Mouse (Mus musculus) embryonic facial prominence, embryonic 15.5 days (tissue): ENCODE measurements around the gene 1700003E16Rik. TPM values are rescaled to one million over a fixed set of nuclear protein-coding genes. Genes with fewer than 3 reads are reported as not detected.
"Not testable (repeated sequence)": the region's sequence is repeated elsewhere in the genome, so short reads cannot be mapped to it uniquely, and the experiment has no call there.

Experiments used
- ATAC-seq: fragments of 200-750 bp; cut with Nextera tagmentation; 2 replicates; pipeline ENCODE4 v1.8.0; 2017; ENCODE audit warnings: low read depth, moderate TSS enrichment; ENCODE audit not compliant: insufficient number of reproducible peaks, low FRiP score, low TSS enrichment
- H3K27ac ChIP-seq: fragments of 300-500 bp; sonication (generic); replicated peaks from 2 replicates; pipeline ENCODE4 v1.5.1; 2015; ENCODE audit warnings: mild to moderate bottlenecking, inconsistent platforms
- H3K27me3 ChIP-seq: fragments of 300-500 bp; sonication (generic); 2 replicates; pipeline ENCODE4 v1.6.1; 2015; ENCODE audit warnings: inconsistent platforms
- H3K36me3 ChIP-seq: fragments of 300-500 bp; sonication (generic); 2 replicates; pipeline ENCODE4 v1.6.1; 2015; ENCODE audit warnings: mild to moderate bottlenecking, inconsistent platforms
- H3K4me1 ChIP-seq: fragments of 300-500 bp; sonication (generic); 2 replicates; pipeline ENCODE4 v1.6.1; 2015; ENCODE audit warnings: inconsistent platforms
- H3K4me2 ChIP-seq: fragments of 300-500 bp; sonication (generic); replicated peaks from 2 replicates; pipeline ENCODE4 v1.6.1; 2015; ENCODE audit warnings: mild to moderate bottlenecking, inconsistent platforms
- H3K4me3 ChIP-seq: fragments of 300-500 bp; sonication (generic); replicated peaks from 2 replicates; pipeline ENCODE4 v1.5.1; 2015; ENCODE audit warnings: mild to moderate bottlenecking, inconsistent platforms
- H3K9ac ChIP-seq: fragments of 300-500 bp; sonication (generic); 2 replicates; pipeline ENCODE4 v1.6.1; 2015; ENCODE audit warnings: inconsistent platforms
- H3K9me3 ChIP-seq: fragments of 300-500 bp; sonication (generic); replicated peaks from 2 replicates; pipeline ENCODE4 v1.6.1; 2016; ENCODE audit warnings: inconsistent platforms
- WGBS: fragments of 180-500 bp; shearing (Covaris S2); methylation state at CpG from one replicate; pipeline ENCODE4 v1.1.7; 2015; 5-methylcytosine and 5-hydroxymethylcytosine counted together
- polyA plus RNA-seq: library from polyadenylated mRNA; unstranded; fragments of >200 nt; fragmentation: Nextera tagmentation; extraction: Ambion mirVana; gene quantifications from 2 replicates; pipeline ENCODE4 v1.2.1, GENCODE M21; 2015

Gene 1700003E16Rik
- polyA plus RNA-seq, 1 experiment from 2014 or later, result 17.2 TPM

DNA sequence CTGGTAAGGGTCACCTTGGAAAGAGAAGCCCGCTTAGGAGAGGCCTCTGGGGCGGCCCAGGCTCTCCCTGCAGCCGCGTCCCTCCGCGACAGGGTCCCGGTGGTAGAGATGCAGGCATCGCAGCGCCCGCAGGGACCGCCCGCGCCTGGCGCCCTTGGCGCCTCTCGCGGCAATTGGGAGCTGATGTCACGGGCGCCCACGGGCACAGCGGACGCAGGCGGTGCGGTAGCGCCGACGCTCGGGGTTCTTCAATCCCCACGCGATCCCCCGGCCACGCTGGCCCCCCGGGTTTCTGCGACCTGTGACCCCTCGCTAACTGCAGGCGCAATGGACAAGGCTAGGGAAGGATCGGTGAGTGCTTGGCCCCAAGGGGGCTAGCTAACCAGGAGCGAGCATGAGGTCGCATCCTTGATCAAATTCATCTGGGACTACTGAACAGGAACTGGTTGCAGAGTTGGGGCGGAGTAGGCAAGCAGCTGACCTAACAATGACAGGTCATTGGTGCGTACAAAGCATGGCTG is 13.9 kb upstream of the 1700003E16Rik start:
- WGBS, result 9% methylated on average over 41 of the region's 41 CpGs
- peak overlapping the region; percentile 60 for H3K27ac ChIP-seq
- peak overlapping the region; percentile 25 for H3K4me3 ChIP-seq
- peak overlapping the region; percentile 2 for H3K9ac ChIP-seq
- peaks cover 49% of the 10 kb centered on the region for H3K4me1 ChIP-seq
- no peak for ATAC-seq
- H3K27me3 ChIP-seq, result no peaks in the 10 kb centered on the region
- peak overlapping the region; percentile 46 for H3K4me2 ChIP-seq
- H3K9me3 ChIP-seq, result no peaks in the 10 kb centered on the region
- peaks cover 6% of the 10 kb centered on the region for H3K36me3 ChIP-seq

DNA sequence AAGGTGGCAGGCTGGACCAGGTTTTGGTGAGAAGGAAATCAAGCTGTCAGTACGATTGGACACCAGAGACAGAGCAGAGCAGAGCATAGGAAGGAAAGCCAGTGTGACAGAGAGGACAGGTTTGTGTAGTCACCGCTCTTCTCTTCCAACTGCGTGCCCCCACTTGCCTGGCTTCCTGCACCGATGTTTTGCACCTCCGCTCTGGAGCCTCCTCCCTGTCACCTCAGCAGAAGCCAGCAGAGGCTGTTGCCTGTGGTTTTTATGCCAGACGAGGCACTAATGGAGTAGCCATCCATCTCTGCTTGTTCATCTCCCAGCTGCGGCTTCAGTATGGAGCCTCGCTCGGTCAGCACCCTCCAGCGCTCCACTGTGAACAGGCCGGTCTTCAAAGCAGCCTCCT is 13.3 kb upstream of the 1700003E16Rik start:
- Histone ChIP-seq H3K4me1 (peaks cover 47% of the 10 kb centered on the region), H3K9me3 (no peaks in the 10 kb centered on the region), H3K4me2 (peak overlapping the region; percentile 46; the same call in 1 of the 2 replicates), H3K27me3 (no peaks in the 10 kb centered on the region), H3K36me3 (peaks cover 12% of the 10 kb centered on the region), H3K4me3 (no peak overlapping the region), H3K9ac (no peak overlapping the region), H3K27ac (peak overlapping the region; percentile 60)
- 53% methylated on average over 11 of the region's 11 CpGs for WGBS
- 0 out of 2 replicates have a peak, but pooled peaks have one; percentile 5 for ATAC-seq

DNA sequence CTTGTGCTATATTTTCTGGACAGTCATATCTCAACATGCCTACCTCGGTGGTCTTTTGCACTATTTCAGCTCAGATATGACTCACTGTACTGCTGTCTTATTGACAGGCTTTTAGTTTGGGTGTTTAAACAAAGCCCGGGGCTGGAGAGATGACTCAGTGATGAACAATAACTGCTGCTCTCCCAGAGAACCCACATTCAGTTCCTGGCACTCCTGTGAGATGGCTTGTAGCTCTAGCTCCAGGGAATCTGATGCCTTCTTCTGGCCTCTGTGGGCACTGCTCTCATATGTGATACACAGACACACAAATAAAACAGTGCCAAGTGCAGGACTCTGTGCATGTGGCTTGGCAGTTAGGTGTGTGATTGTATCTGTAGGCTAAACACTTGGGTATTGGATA is 11.0 kb upstream of the 1700003E16Rik start:
- no peak overlapping the region for H3K4me3 ChIP-seq
- H3K27me3 ChIP-seq, result no peaks in the 10 kb centered on the region
- ATAC-seq, result no peak
- peaks cover 35% of the 10 kb centered on the region for H3K36me3 ChIP-seq
- H3K27ac ChIP-seq, result no peak overlapping the region
- H3K9me3 ChIP-seq, result no peaks in the 10 kb centered on the region
- 48% methylated on average over 2 of the region's 2 CpGs for WGBS
- no peak overlapping the region for H3K9ac ChIP-seq
- H3K4me2 ChIP-seq, result no peak overlapping the region
- peaks cover 24% of the 10 kb centered on the region for H3K4me1 ChIP-seq

DNA sequence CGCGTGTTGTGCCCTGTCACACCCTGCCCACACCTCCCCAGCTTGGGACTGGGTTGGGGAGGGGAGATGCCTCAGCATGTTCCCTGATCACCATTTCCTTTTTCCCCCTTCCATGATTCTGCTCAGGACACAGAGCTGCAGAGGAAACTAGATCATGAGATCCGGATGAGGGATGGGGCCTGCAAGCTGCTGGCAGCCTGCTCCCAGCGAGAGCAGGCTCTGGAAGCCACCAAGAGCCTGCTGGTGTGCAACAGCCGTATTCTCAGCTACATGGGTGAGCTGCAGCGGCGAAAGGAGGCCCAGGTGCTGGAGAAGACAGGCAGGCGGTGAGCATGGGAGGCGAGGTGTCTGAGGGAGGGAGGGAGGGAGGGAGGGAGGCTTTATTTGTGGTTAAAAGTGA is 10.4 kb upstream of the 1700003E16Rik start:
- H3K4me1 ChIP-seq, result peaks cover 23% of the 10 kb centered on the region
- peaks cover 41% of the 10 kb centered on the region for H3K36me3 ChIP-seq
- H3K4me3 ChIP-seq, result no peak overlapping the region
- no peaks in the 10 kb centered on the region for H3K9me3 ChIP-seq
- H3K27ac ChIP-seq, result no peak overlapping the region; the same call in 1 of the 2 replicates
- no peaks in the 10 kb centered on the region for H3K27me3 ChIP-seq
- no peak overlapping the region for H3K4me2 ChIP-seq
- no peak overlapping the region for H3K9ac ChIP-seq
- 49% methylated on average over 9 of the region's 9 CpGs for WGBS
- no peak for ATAC-seq

DNA sequence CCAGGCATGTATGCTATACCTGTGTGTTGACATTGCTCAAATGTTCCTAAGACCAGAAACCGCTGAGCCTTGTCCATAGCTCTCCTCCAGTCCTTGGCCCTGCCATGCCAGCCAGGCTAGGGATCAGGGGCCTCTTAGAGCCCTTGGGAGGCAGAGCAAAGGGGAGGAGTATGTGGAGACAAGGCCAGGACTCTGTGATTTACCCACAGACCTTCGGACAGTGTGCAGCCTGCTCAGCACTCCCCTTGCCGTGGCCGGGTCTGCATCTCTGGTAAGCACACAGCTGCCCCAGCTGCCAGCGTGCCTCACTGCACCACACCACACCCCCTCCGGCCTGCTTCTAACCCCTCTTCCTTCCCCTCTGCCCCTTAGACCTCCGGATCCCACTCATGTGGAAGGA is 8.9 kb upstream of the 1700003E16Rik start:
- Histone ChIP-seq H3K9ac (no peak overlapping the region), H3K36me3 (peaks cover 55% of the 10 kb centered on the region), H3K4me2 (no peak overlapping the region), H3K4me1 (peaks cover 11% of the 10 kb centered on the region), H3K4me3 (no peak overlapping the region), H3K9me3 (no peaks in the 10 kb centered on the region), H3K27ac (no peak overlapping the region), H3K27me3 (no peaks in the 10 kb centered on the region)
- WGBS, result 65% methylated on average over 7 of the region's 7 CpGs
- no peak for ATAC-seq

DNA sequence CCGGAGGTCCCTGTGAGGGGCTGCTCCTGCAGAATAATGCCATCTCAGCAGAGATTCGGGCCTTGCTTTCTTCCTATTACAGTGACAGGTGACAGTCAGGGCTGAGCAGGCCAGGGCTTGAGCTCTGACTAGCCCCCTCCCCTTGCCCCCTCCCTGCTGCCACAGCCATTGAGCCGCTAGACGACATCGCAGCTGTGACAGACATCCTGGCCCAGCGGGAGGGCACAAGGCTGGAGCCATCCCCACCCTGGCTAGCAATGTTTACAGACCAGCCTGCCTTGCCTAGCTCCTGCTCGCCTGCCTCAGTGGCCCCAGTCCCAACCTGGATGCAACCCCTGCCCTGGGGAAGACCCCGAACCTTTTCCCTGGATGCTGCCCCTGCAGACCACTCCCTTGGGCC is 4.5 kb upstream of the 1700003E16Rik start:
- H3K9ac ChIP-seq, result no peak overlapping the region

DNA sequence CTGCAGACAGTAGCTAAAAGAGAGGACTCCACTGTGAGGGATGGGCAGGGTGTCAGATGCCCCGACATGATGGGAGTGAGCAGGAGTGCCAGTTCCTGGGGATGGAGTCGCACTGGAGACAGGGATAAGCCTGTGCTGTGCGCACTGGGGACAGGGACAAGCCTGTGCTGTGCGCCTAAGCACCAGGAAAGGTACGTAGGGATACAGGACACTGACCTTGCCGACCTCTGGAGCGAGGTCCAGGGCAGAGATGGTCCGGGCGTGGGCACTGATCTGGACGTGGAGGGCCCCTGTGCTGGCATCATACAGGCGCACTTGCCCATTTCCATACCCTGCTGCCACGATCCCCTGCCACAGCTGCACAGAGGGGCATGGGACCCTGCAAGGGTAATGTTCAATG is 3.2 kb upstream of the 1700003E16Rik start:
- H3K4me3 ChIP-seq, result no peak overlapping the region
- H3K36me3 ChIP-seq, result peaks cover 49% of the 10 kb centered on the region
- H3K9me3 ChIP-seq, result no peaks in the 10 kb centered on the region
- H3K4me2 ChIP-seq, result no peak overlapping the region
- H3K4me1 ChIP-seq, result peaks cover 17% of the 10 kb centered on the region
- no peak for ATAC-seq
- H3K27me3 ChIP-seq, result no peaks in the 10 kb centered on the region
- H3K27ac ChIP-seq, result no peak overlapping the region
- no peak overlapping the region for H3K9ac ChIP-seq
- WGBS, result 82% methylated on average over 12 of the region's 12 CpGs

More for the DNA sequence above, 4.5 kb upstream of the 1700003E16Rik start:
- H3K4me2 ChIP-seq, result no peak overlapping the region
- 43% methylated on average over 8 of the region's 8 CpGs for WGBS
- no peaks in the 10 kb centered on the region for H3K27me3 ChIP-seq
- no peak overlapping the region for H3K27ac ChIP-seq
- no peak for ATAC-seq
- peaks cover 61% of the 10 kb centered on the region for H3K36me3 ChIP-seq
- H3K4me3 ChIP-seq, result no peak overlapping the region
- peaks cover 17% of the 10 kb centered on the region for H3K4me1 ChIP-seq
- no peaks in the 10 kb centered on the region for H3K9me3 ChIP-seq

DNA sequence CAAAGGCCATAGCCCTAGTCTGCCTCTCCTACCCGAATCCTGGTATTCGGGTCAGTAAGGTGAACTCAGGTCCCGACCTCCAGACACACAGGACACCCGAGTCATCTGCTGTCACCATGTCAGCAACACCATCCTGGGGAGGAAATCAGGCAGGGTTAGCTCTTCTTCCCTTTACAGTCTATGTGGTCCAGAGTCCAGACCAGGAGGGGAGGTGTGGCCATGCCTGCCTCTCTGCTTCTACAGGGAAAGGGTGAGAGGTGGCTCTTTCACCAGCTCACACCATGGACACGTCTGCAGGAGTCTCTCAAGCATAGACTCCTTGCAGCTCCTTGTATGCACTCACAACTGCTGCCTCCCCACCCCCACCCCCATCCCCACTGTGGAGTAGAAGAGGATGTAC is 2.7 kb upstream of the 1700003E16Rik start:
- 69% methylated on average over 5 of the region's 5 CpGs for WGBS
- no peak for ATAC-seq
- Histone ChIP-seq H3K4me2 (no peak overlapping the region), H3K27ac (no peak overlapping the region), H3K27me3 (no peaks in the 10 kb centered on the region), H3K4me3 (no peak overlapping the region), H3K36me3 (peaks cover 45% of the 10 kb centered on the region), H3K4me1 (peaks cover 17% of the 10 kb centered on the region), H3K9ac (no peak overlapping the region), H3K9me3 (no peaks in the 10 kb centered on the region)

DNA sequence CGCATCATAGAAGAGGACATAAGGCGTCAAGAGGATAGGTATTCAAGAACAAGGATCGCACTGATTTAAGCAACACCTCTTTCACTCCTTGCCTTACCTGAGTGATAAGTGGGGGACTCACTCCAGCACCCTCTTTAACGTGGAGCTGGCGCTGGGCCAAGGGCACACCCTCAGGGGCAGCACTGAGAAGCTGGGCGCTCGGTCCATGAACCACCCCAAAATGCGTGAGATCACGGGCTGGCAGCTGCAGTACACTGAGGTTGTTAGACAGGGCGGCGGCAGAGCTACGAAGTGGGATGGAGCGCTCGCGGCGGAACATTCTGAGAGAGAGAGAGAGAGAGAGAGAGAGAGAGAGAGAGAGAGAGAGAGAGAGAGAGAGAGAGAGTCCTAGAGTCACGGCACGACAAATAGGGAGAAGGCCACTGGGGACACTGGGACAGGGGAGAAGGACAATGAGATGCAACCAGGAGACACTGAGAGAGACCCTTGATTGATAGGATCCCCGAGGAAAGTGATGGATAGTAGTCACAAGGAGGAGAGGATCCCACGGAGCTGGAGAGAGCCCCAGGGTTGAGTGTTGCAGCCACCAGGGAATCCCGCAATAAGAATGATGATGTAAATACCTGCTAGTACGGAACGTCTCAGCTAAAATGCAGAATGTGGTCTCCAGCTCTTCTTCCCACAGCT is 509 bp upstream of the 1700003E16Rik start:
- Histone ChIP-seq H3K9ac (peak overlapping the region; percentile 21; the same call in 1 of the 2 replicates), H3K9me3 (no peaks in the 10 kb centered on the region), H3K27me3 (peaks cover 8% of the 10 kb centered on the region), H3K4me1 (peaks cover 17% of the 10 kb centered on the region), H3K4me3 (peak overlapping the region; percentile 58), H3K27ac (no peak overlapping the region), H3K4me2 (peak overlapping the region; percentile 85), H3K36me3 (peaks cover 23% of the 10 kb centered on the region)
- ATAC-seq, result 0 out of 2 replicates have a peak, but pooled peaks have one; percentile 12
- WGBS, result 6% methylated on average over 23 of the region's 23 CpGs

DNA sequence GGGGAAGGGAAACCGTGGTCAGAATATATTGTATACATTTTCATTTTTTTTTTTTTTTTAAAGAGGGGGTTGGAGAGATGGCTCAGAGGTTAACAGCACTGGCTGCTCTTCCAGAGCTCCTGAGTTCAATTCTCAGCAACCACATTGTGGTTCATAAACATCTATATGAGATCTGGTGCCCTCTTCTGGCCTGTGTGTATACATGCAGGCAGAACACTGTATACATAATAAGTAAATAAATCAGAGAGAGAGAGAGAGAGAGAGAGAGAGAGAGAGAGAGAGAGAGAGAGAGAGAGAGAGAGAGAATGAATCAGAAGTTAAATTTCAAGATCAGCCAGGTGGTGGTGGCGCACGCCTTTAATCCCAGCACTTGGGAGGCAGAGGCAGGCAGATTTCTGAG is 3.3 kb downstream of the 1700003E16Rik start:
- not testable (repeated sequence) for H3K4me3 ChIP-seq, H3K36me3 ChIP-seq, H3K27ac ChIP-seq, H3K9me3 ChIP-seq, H3K9ac ChIP-seq, ATAC-seq, H3K4me2 ChIP-seq
- Histone ChIP-seq H3K27me3 (peaks cover 31% of the 10 kb centered on the region), H3K4me1 (peaks cover 33% of the 10 kb centered on the region)
- 27% methylated on average over 3 of the region's 3 CpGs for WGBS

DNA sequence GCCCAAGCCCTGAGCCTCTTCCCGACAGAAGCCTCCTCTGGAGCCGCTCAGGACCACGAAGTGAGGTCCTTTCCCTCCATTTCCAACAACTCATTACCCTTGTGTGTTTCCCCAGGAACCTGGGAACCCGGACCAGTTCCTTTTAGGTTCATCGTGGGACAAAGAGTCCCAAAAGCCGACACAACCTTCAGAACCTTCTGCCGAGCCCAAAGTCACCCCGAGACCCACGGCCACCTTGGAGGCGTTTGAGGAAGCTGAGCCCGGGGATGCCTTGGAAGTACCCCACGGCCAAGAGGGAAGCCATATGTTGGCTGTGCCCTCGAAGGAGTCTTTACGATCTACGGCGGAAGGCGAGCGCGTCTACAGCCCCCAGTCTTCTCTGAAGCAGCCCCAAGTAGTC is 5.2 kb downstream of the 1700003E16Rik start:
- no peak for ATAC-seq
- WGBS, result 10% methylated on average over 19 of the region's 19 CpGs

More for the DNA sequence above, 5.2 kb downstream of the 1700003E16Rik start:
- no peaks in the 10 kb centered on the region for H3K9me3 ChIP-seq
- peak overlapping the region; percentile 78 for H3K4me2 ChIP-seq
- H3K36me3 ChIP-seq, result no peaks in the 10 kb centered on the region
- H3K4me3 ChIP-seq, result peak overlapping the region; percentile 39
- H3K4me1 ChIP-seq, result peaks cover 21% of the 10 kb centered on the region
- peaks cover 31% of the 10 kb centered on the region for H3K27me3 ChIP-seq
- no peak overlapping the region for H3K27ac ChIP-seq
- H3K9ac ChIP-seq, result peak overlapping the region; percentile 26
